Mouse (Mus musculus): ENCODE measurements around the gene Cubn. TPM values are rescaled to one million over a fixed set of nuclear protein-coding genes. Genes with fewer than 3 reads are reported as not detected.

Gene Cubn
- total RNA-seq, 2 experiments from 2014 or later = 0.19 to 0.36 TPM

- DNase-seq (ENCODE audit: low spot score in 2 of 2) = no peak
These were observed 233.0 kb downstream of the Cubn start for GRCm38 (mm10) chr2:13258606-13259005.

GRCm38 (mm10) chr2:13240711-13241110, 250.9 kb downstream of the Cubn start:
- DNase-seq (ENCODE audit: low spot score in 2 of 2) = no peak

- DNase-seq (ENCODE audit: low spot score in 2 of 2) = peak in 1 of 2 experiments; percentile 52
These were observed 254.3 kb downstream of the Cubn start for GRCm38 (mm10) chr2:13237140-13237901.

- peak in 1 of 2 experiments; percentile 17 for DNase-seq (ENCODE audit: low spot score in 2 of 2)
These were observed 255.9 kb downstream of the Cubn start for GRCm38 (mm10) chr2:13235696-13236095.

- DNase-seq (ENCODE audit: low spot score in 2 of 2) = no peak
These were observed 256.8 kb downstream of the Cubn start for GRCm38 (mm10) chr2:13234796-13235195.

GRCm38 (mm10) chr2:13233902-13234301, 257.7 kb downstream of the Cubn start:
- DNase-seq (ENCODE audit: low spot score in 2 of 2) = no peak

GRCm38 (mm10) chr2:13233254-13233835, 258.3 kb downstream of the Cubn start:
- DNase-seq (ENCODE audit: low spot score in 2 of 2) = no peak

GRCm38 (mm10) chr2:13232305-13232704, 259.3 kb downstream of the Cubn start:
- DNase-seq (ENCODE audit: low spot score in 2 of 2) = no peak

- no peak for DNase-seq (ENCODE audit: low spot score in 2 of 2)
These were observed 261.9 kb downstream of the Cubn start for GRCm38 (mm10) chr2:13229686-13230085.

Other genes starting within 250 kb of the Cubn start
- gene Rsu1, start 220.4 kb downstream of the Cubn start, total RNA-seq (2021) = 10 to 100 TPM; 65.6 to 68.9 TPM
- gene Trdmt1, start 52.9 kb upstream of the Cubn start, total RNA-seq (2021) = 1 to 10 TPM; 2.8 to 3.2 TPM
- 100 to 1,000 TPM; 152 to 479 TPM for gene Vim, start 82.1 kb upstream of the Cubn start, total RNA-seq (2021)

Measured in adrenal gland, adult 18-20 months (tissue).